Mouse (Mus musculus) G1E (cell line): ENCODE measurements around the gene Gal.

Experiments used
- CTCF ChIP-seq: IDR thresholded peaks from 2 replicates; pipeline ENCODE4 v1.5.1; 2012; ENCODE audit warnings: low read depth, low read length, inconsistent platforms, mixed read lengths
- GATA1 ChIP-seq: IDR thresholded peaks from 2 replicates; pipeline ENCODE4 v1.6.1; 2012; ENCODE audit warnings: borderline replicate concordance, low read length, inconsistent platforms, mixed read lengths
- POLR2AphosphoS5 ChIP-seq: IDR thresholded peaks from 2 replicates; pipeline ENCODE4 v1.6.1; 2012; ENCODE audit warnings: low read depth, low read length, inconsistent platforms; ENCODE audit not compliant: insufficient replicate concordance
- TAL1 ChIP-seq: conservative IDR thresholded peaks from 2 replicates; pipeline ENCODE4 v1.6.1; 2012; ENCODE audit warnings: low read depth, low read length, inconsistent platforms, mixed read lengths

GRCm38 (mm10) chr19:3434641-3435040, 20.3 kb upstream of the Gal start:
- no peak for TF ChIP-seq CTCF
- TF ChIP-seq TAL1, result no peak
- TF ChIP-seq GATA1, result no peak
- TF ChIP-seq POLR2AphosphoS5, result no peak
